Mouse (Mus musculus): ENCODE measurements around the gene Sipa1. TPM values are rescaled to one million over a fixed set of nuclear protein-coding genes. Genes with fewer than 3 reads are reported as not detected.

The Sipa1 gene
- polyA plus RNA-seq, 1 experiment from 2014 or later = 18.4 TPM

Small RNA genes lying within 50 kb of the gene (microRNA-seq; reads per million reads assigned to microRNA genes)
- not detected for gene Mir6987 (ENCODE audit: insufficient number of aligned reads)

Other genes starting within 250 kb of the Sipa1 start
- 193 and 202 TPM in 2 replicates for gene Drap1, start 238.7 kb downstream of the Sipa1 start, polyA plus RNA-seq (2014; fragmentation: Nextera tagmentation; extraction: Ambion mirVana)
- gene AI837181, start 238.6 kb downstream of the Sipa1 start, polyA plus RNA-seq (2014; fragmentation: Nextera tagmentation; extraction: Ambion mirVana) = 34.6 and 42.0 TPM in 2 replicates
- not detected in 2 replicates for gene Fosl1, start 216.2 kb downstream of the Sipa1 start, polyA plus RNA-seq (2014; fragmentation: Nextera tagmentation; extraction: Ambion mirVana)
- 6.5 and 6.6 TPM in 2 replicates for gene Ccdc85b, start 205.8 kb downstream of the Sipa1 start, polyA plus RNA-seq (2014; fragmentation: Nextera tagmentation; extraction: Ambion mirVana)
- gene Fibp, start 203.1 kb downstream of the Sipa1 start, polyA plus RNA-seq (2014; fragmentation: Nextera tagmentation; extraction: Ambion mirVana) = 105 TPM in 2 replicates
- gene Ctsw, start 195.2 kb downstream of the Sipa1 start, polyA plus RNA-seq (2014; fragmentation: Nextera tagmentation; extraction: Ambion mirVana) = 3.4 and 4.0 TPM in 2 replicates
- gene Efemp2, start 189.8 kb downstream of the Sipa1 start, polyA plus RNA-seq (2014; fragmentation: Nextera tagmentation; extraction: Ambion mirVana) = 49.1 and 50.4 TPM in 2 replicates
- gene Mus81, start 175.3 kb downstream of the Sipa1 start, polyA plus RNA-seq (2014; fragmentation: Nextera tagmentation; extraction: Ambion mirVana) = 39.2 and 42.7 TPM in 2 replicates
- 3,238 and 3,452 TPM in 2 replicates for gene Cfl1, start 173.3 kb downstream of the Sipa1 start, polyA plus RNA-seq (2014; fragmentation: Nextera tagmentation; extraction: Ambion mirVana)
- not detected in 2 replicates for gene 1700020D05Rik, start 159.9 kb downstream of the Sipa1 start, polyA plus RNA-seq (2014; fragmentation: Nextera tagmentation; extraction: Ambion mirVana)
- 15.9 and 19.5 TPM in 2 replicates for gene Snx32, start 153.2 kb downstream of the Sipa1 start, polyA plus RNA-seq (2014; fragmentation: Nextera tagmentation; extraction: Ambion mirVana)
- gene Ovol1, start 103.1 kb downstream of the Sipa1 start, polyA plus RNA-seq (2014; fragmentation: Nextera tagmentation; extraction: Ambion mirVana) = 0.11 and 0.35 TPM in 2 replicates
- 1.9 and 2.5 TPM in 2 replicates for gene Ap5b1, start 95.7 kb downstream of the Sipa1 start, polyA plus RNA-seq (2014; fragmentation: Nextera tagmentation; extraction: Ambion mirVana)
- gene Rnaseh2c, start 61.8 kb downstream of the Sipa1 start, polyA plus RNA-seq (2014; fragmentation: Nextera tagmentation; extraction: Ambion mirVana) = 158 and 198 TPM in 2 replicates
- 38.0 and 38.9 TPM in 2 replicates for gene Kat5, start 53.5 kb downstream of the Sipa1 start, polyA plus RNA-seq (2014; fragmentation: Nextera tagmentation; extraction: Ambion mirVana)
- gene Rela, start 26.2 kb downstream of the Sipa1 start, polyA plus RNA-seq (2014; fragmentation: Nextera tagmentation; extraction: Ambion mirVana) = 37.8 and 39.9 TPM in 2 replicates
- gene Map3k11, start 25.0 kb upstream of the Sipa1 start, polyA plus RNA-seq (2014; fragmentation: Nextera tagmentation; extraction: Ambion mirVana) = 20.4 and 21.7 TPM in 2 replicates
- 34.1 and 37.7 TPM in 2 replicates for gene Pcnx3, start 25.2 kb upstream of the Sipa1 start, polyA plus RNA-seq (2014; fragmentation: Nextera tagmentation; extraction: Ambion mirVana)
- gene Kcnk7, start 40.7 kb upstream of the Sipa1 start, polyA plus RNA-seq (2014; fragmentation: Nextera tagmentation; extraction: Ambion mirVana) = not detected in 2 replicates
- gene Ehbp1l1, start 62.6 kb upstream of the Sipa1 start, polyA plus RNA-seq (2014; fragmentation: Nextera tagmentation; extraction: Ambion mirVana) = 6.8 and 7.4 TPM in 2 replicates
- 140 and 162 TPM in 2 replicates for gene Fam89b, start 65.9 kb upstream of the Sipa1 start, polyA plus RNA-seq (2014; fragmentation: Nextera tagmentation; extraction: Ambion mirVana)
- gene Ltbp3, start 77.2 kb upstream of the Sipa1 start, polyA plus RNA-seq (2014; fragmentation: Nextera tagmentation; extraction: Ambion mirVana) = 5.0 and 5.5 TPM in 2 replicates
- gene Scyl1, start 107.7 kb upstream of the Sipa1 start, polyA plus RNA-seq (2014; fragmentation: Nextera tagmentation; extraction: Ambion mirVana) = 65.2 and 66.3 TPM in 2 replicates
- 20.4 and 24.5 TPM in 2 replicates for gene Frmd8, start 211.6 kb upstream of the Sipa1 start, polyA plus RNA-seq (2014; fragmentation: Nextera tagmentation; extraction: Ambion mirVana)
- gene Slc25a45, start 214.1 kb upstream of the Sipa1 start, polyA plus RNA-seq (2014; fragmentation: Nextera tagmentation; extraction: Ambion mirVana) = 0.90 and 1.1 TPM in 2 replicates
- gene Tigd3, start 230.4 kb upstream of the Sipa1 start, polyA plus RNA-seq (2014; fragmentation: Nextera tagmentation; extraction: Ambion mirVana) = 10.1 and 10.7 TPM in 2 replicates
- gene Dpf2, start 249.3 kb upstream of the Sipa1 start, polyA plus RNA-seq (2014; fragmentation: Nextera tagmentation; extraction: Ambion mirVana) = 232 and 246 TPM in 2 replicates

Data from forebrain, embryonic 11.5 days (tissue).